In the genomic region with DNA sequence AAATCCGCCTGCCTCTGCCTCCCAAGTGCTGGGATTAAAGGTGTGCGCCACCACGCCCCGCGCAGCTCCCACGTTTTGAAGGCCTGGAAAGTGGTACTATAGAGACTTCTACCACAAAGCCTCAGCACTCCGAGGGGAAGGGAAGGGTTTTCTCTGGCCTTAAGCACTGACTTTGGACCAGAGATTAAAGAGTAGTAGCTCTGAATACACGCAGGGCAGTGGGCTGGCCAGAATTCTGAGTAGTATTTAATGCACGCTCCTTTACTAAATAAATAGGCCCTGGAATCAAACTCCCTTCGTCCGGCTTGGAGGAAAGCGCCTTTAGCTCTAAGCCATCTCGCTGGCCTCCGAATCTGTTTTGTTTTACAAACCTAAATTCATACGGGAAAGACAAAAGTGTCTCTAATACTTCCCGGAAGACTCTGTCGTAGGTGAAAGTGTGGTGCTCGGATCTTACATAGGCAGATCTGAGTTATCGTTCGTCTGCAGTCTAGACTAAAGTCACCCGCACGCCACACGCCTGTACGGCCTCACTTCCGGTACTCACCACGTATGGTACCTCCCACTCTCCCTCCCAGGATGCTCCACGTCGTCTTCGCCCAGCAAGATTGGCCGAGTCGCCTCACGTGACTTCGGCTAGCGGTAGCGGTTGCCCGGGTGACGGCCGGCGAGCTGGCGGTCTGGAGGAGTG, we compare ENCODE assay signal across 7 mouse cellular contexts. TPM values are rescaled to one million over a fixed set of nuclear protein-coding genes. Genes with fewer than 3 reads are reported as not detected.
DNase-seq lines count a peak whose midpoint lies in the region; ATAC-seq lines count a peak whose summit lies in the region.

Armc9 (plus strand) TSS at position 648 of the 691 bp plus-strand sequence.

- peak within 1 kb of the TSS; percentile 91 for H3K4me3 ChIP-seq in intestine, embryonic 16.5 days (ENCODE audit: low read length)
- H3K4me3 ChIP-seq in midbrain, embryonic 11.5 days (ENCODE audit: low read depth, low read length) = peak within 1 kb of the TSS; percentile 89

- H3K4me2 ChIP-seq in intestine, embryonic 16.5 days (ENCODE audit: low read depth, low read length) = peak within 1 kb of the TSS; percentile 73
- peak within 1 kb of the TSS; percentile 73 for H3K4me2 ChIP-seq in midbrain, embryonic 11.5 days

- WGBS in intestine, embryonic 16.5 days = 3% methylated on average over 40 of the region's 40 CpGs
- 4% methylated on average over 40 of the region's 40 CpGs for WGBS in midbrain, embryonic 11.5 days

- ATAC-seq in intestine, embryonic 16.5 days = peak; percentile 99
- ATAC-seq in midbrain, embryonic 11.5 days (ENCODE audit: low FRiP score) = peak; percentile 100

- H3K27ac ChIP-seq in intestine, embryonic 16.5 days (ENCODE audit: low read length) = peak within 1 kb of the TSS; percentile 80
- no peak within 1 kb of the TSS; the same call in 1 of the 2 replicates for H3K27ac ChIP-seq in midbrain, embryonic 11.5 days (ENCODE audit: low read depth, low read length)

- H3K9me3 ChIP-seq in intestine, embryonic 16.5 days (ENCODE audit: control insufficient read depth, low read length) = no peaks in the 10 kb centered on the region
- H3K9me3 ChIP-seq in midbrain, embryonic 11.5 days (ENCODE audit: control insufficient read depth, low read length) = no peaks in the 10 kb centered on the region

- no peaks in the 10 kb centered on the region for H3K27me3 ChIP-seq in intestine, embryonic 16.5 days (replicated peaks; ENCODE audit: control insufficient read depth, insufficient read depth, low read length)
- no peaks in the 10 kb centered on the region for H3K27me3 ChIP-seq in midbrain, embryonic 11.5 days (ENCODE audit: control insufficient read depth, insufficient read depth, low read length)

- peaks cover 6% of the 10 kb centered on the region; the same call in 1 of the 2 replicates for H3K4me1 ChIP-seq in intestine, embryonic 16.5 days (ENCODE audit: control insufficient read depth, insufficient read depth, low read length)
- H3K4me1 ChIP-seq in midbrain, embryonic 11.5 days (ENCODE audit: control insufficient read depth, insufficient read depth, low read length) = peaks cover 12% of the 10 kb centered on the region

- intact Hi-C loops in left cerebral cortex, postnatal 36 days (cut with DNase I) = no loop called here

- peak; percentile 97 for DNase-seq in adrenal gland, adult 2 months
- DNase-seq in embryo, embryonic 11.5 days (ENCODE audit: low read depth, low spot score) = peak; percentile 94
- DNase-seq in gastrocnemius, postnatal 4 days (ENCODE audit: low spot score in 2 of 2) = peak; percentile 83 to 93
- DNase-seq in left cerebral cortex, postnatal 36 days (ENCODE audit: low spot score in 2 of 2) = peak; percentile 96 to 97
- DNase-seq in midbrain, embryonic 11.5 days (ENCODE audit: low spot score, missing footprints) = peak; percentile 98
- DNase-seq in skeletal muscle tissue, adult 2 months (ENCODE audit: low read depth, low spot score) = peak; percentile 93

- H3K36me3 ChIP-seq in intestine, embryonic 16.5 days (ENCODE audit: control insufficient read depth, insufficient read depth, low read length) = no peaks in the 10 kb centered on the region
- no peaks in the 10 kb centered on the region for H3K36me3 ChIP-seq in midbrain, embryonic 11.5 days (ENCODE audit: control insufficient read depth, insufficient read depth, low read length)

- peak within 1 kb of the TSS; percentile 83 for H3K9ac ChIP-seq in intestine, embryonic 16.5 days (ENCODE audit: low read depth, low read length)
- peak within 1 kb of the TSS; percentile 82 for H3K9ac ChIP-seq in midbrain, embryonic 11.5 days (ENCODE audit: low read length)

RNA-seq across cellular contexts. Expression of gene Armc9, which starts in this region (rescaled TPM):
- total RNA-seq in adrenal gland, adult 2 months (2021) = 10 to 100 TPM in 1 of 2 experiments, 1 to 10 TPM in 1; 8.1 to 10.9 TPM
- polyA plus RNA-seq in adrenal gland, adult 2 months (2012; rRNA removed) = 2.8 and 3.6 TPM in 2 replicates
- 1 to 10 TPM; 5.4 to 9.1 TPM for total RNA-seq in gastrocnemius, postnatal 4 days (2021)
- polyA plus RNA-seq in intestine, embryonic 16.5 days (2015; fragmentation: Nextera tagmentation; extraction: Ambion mirVana) = 13.0 and 15.2 TPM in 2 replicates
- total RNA-seq in left cerebral cortex, postnatal 36 days (2021) = 10 to 100 TPM; 34.1 to 46.5 TPM
- polyA plus RNA-seq in midbrain, embryonic 11.5 days (2014; fragmentation: Nextera tagmentation; extraction: Ambion mirVana) = 32.3 and 33.8 TPM in 2 replicates
